Mouse (Mus musculus): Measurements from ENCODE around the gene Pde11a. TPM values are rescaled to one million over a fixed set of nuclear protein-coding genes. Genes with fewer than 3 reads are reported as not detected.

Gene Pde11a
- total RNA-seq, 2 experiments from 2014 or later: 16.3 to 16.4 TPM

DNA sequence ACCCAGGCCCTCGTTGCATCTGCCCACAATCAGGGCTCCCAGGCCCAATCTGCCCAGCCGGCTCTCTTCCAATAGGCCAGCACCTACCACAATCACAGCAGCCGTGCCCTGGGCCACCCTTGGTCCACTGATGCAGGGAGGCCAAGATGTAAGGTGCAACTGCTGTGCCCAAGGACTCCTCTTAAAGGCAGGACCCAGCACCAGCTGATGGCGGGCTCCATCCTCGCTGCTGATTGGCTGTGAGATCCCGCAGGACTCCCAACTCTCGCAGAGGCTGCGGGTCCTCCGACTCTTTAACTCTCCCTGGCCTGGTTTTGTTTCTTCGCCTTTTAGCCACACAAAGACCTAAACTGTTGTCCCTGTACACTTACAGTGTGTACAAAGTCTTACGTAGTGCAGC, 21.7 kb upstream of the Pde11a start, which contains the start of gene Cyct:
Gene Cyct (minus strand): TSS at position 225 of the 400 bp plus-strand sequence.
- no peak for DNase-seq (ENCODE audit: low spot score in 2 of 2)
- no peak within 1 kb of the TSS for H3K27ac ChIP-seq
- H3K4me3 ChIP-seq: no peak within 1 kb of the TSS
- TF ChIP-seq CTCF (conservative IDR thresholded peaks at IDR 0.05): no peak

DNA sequence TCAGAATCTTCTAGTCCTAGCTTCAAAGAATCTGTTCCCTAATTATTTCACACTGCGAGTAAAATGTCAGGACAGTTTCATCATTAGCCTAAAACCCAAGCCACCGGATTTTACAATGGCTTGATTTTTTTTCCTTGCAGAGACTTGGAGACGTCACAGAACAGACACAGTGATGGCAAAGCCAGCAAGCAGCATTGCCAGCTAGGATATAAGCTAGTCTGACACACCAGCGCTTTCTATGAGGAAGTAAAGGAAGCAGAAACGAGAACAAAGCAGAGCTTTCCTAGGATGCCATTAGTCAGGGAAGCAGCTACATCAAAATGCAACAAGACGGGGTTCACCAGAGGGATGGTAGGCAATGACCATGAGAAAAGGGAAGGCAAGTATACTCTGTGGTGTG, 9.3 kb upstream of the Pde11a start:
- H3K27ac ChIP-seq: no peak overlapping the region
- DNase-seq (ENCODE audit: low spot score in 2 of 2): no peak
- no peak overlapping the region for H3K4me3 ChIP-seq
- no peak for TF ChIP-seq CTCF (conservative IDR thresholded peaks at IDR 0.05)

DNA sequence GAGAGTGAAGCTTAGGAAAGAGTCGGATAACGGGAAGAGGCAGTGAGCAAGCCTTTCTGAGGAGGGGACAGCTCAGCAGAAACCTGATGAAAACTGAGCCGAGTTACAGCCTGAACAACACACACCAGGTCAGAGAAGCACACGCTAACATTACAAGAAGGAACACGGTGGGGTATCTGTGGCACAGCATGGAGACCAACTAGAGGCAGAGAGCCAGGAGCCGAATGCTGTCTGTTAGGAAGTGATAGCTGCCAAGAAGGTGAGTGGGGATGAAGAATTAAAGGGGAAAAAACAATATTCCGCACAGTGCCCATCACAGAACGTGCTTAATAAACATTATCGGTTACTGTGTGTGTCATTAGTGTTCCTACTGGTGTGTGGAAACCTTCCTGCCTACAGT, 3.6 kb upstream of the Pde11a start:
- TF ChIP-seq CTCF (conservative IDR thresholded peaks at IDR 0.05): no peak
- no peak for DNase-seq (ENCODE audit: low spot score in 2 of 2)
- no peak overlapping the region for H3K4me3 ChIP-seq
- no peak overlapping the region for H3K27ac ChIP-seq

DNA sequence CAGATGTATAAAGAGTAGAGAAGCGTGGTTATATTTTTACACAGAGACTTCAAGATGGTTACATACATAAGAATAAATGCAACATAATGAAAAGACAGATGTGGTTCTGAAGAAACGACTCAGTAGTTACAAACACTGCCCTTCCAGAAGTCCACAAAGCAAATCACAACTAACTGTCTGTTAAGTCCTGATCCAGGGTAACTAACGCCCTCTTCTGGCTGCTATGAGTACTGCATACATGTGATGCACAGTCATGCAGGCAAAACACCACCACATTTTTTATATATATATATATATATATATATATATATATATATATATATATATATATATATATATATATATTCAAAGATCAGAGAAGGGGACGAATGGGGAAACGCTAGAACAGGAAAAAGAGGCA, 4.0 kb downstream of the Pde11a start:
- peak; percentile 60 for TF ChIP-seq CTCF (conservative IDR thresholded peaks at IDR 0.05)
- Histone ChIP-seq H3K27ac (no peak overlapping the region), H3K4me3 (no peak overlapping the region)
- no peak for DNase-seq (ENCODE audit: low spot score in 2 of 2)

DNA sequence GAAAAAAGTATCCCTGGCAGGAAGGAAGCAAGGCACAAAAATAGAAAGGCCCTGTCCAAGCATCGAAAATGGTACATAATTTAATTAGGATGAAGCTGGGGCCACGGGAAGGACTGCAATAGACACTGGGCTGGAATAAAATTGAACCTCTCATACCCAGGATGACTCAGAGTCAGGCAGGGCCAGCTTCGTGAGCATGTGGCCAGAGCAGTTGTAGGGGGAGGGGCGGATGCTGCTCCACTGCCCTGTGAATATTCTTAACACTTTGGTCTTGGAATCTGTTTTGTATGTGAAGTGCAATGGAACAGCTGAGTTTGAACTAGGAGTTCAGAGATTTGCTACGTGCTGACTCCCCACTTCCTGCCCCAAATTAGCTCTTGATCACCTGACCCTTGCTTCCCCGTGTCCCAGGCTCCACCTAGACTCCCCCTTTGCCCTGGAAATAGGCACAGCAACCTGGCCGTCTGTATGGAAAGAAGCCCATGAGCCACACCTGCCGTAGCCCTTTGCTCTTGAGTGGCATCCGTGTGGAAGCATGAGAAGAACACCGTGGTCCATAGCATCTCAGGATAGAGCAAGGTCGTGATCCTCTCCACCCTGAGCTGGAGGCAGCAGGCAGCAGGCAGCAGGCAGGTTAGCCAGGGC, 6.3 kb downstream of the Pde11a start:
- DNase-seq (ENCODE audit: low spot score in 2 of 2): no peak

DNA sequence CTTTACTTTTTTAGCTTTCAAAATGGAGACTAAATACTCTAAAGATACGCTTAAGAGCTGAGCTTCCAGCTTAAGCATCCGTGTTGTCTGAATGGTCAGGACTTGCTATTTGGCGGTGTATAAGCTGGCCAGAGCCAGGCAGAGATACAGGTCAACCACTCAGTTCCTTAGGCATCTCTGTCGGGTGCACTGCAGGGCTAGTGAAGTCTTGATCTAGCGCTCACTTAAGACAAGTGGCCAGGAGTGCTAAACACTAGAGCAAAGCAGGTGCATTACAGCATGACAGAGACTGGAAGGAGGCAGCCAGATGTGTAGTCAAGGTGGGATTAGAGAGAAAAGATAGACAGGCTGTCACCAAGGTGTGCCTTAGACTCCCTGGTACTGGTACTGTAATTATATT, 8.5 kb downstream of the Pde11a start:
- no peak for TF ChIP-seq CTCF (conservative IDR thresholded peaks at IDR 0.05)
- no peak for DNase-seq (ENCODE audit: low spot score in 2 of 2)

More for the DNA sequence above, 6.3 kb downstream of the Pde11a start:
- no peak overlapping the region for H3K27ac ChIP-seq
- TF ChIP-seq CTCF (conservative IDR thresholded peaks at IDR 0.05): no peak
- H3K4me3 ChIP-seq: no peak overlapping the region

DNA sequence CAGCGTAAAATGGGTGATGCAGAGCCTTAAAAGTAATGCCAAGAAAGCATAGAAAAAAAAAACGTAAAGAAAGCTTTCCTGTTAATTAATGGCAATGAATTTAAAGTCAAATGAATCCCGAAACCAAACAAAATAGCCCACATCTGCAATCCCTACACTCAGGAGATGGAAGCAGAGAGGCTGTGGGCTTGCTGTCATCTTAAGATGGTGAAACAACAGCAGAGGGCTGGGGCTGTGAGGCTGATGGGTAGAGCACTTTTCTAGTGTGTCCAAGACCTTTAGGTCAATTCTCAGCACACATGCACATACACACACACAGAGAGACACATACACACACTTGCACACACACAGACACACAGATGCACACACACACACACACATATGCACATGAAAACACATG, 12.4 kb downstream of the Pde11a start:
- DNase-seq (ENCODE audit: low spot score in 2 of 2): no peak
- Histone ChIP-seq H3K27ac (no peak overlapping the region), H3K4me3 (no peak overlapping the region)

More for the DNA sequence above, 8.5 kb downstream of the Pde11a start:
- Histone ChIP-seq H3K27ac (no peak overlapping the region), H3K4me3 (no peak overlapping the region)

DNA sequence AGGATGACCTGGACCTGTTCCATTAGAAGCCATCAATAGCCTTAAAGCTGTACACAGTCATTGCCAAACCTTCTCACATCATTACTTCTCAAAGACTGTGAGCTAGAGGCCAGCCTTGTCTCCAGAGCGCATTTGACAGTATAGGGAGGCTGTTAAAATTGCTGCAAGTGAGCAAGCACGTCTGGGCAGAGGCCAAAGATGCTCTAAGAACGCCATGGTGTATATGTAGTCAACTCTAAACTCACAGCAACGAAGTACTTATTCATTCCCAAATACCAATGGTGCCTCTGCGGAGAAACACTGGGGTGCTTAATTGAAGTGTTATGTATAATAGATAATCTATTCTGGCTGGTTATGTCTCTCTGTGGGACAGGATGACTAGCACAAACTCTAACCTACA, 14.1 kb downstream of the Pde11a start:
- TF ChIP-seq CTCF (conservative IDR thresholded peaks at IDR 0.05): no peak
- H3K4me3 ChIP-seq: no peak overlapping the region
- no peak for DNase-seq (ENCODE audit: low spot score in 2 of 2)

More for the DNA sequence above, 12.4 kb downstream of the Pde11a start:
- TF ChIP-seq CTCF (conservative IDR thresholded peaks at IDR 0.05): no peak

DNA sequence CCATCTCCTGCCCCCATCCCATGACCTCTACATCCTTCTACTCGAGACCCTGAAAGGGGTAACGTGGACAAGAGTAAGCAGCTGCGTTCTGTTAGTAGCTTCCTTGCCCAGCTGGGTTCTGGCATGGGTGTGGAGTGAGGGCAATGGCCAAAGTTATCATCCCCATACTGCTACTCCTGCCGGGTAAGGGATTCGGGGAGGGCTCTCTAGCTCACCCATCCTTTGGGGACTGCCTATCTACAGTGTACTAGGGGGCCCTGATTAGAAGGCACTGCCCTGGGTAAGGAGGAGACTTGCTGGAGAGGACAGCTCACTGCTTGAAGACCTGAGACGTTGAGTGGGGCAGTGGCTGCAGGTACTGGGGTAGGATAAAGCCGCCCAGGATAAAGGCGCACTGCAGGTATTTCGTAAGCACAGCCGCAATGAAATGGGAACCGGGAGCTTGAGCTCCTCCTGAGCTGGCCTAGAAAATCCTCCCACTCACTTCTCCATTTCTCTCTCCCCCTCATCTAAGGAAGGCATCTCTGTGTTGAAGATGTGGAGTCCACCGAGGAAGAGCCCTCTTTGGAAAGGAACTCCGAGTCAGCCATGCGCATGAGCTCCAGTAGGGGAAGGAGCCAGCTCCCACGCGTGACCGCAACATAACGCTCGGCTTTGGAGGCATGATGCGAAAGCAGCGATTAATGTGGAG, 15.2 kb downstream of the Pde11a start:
- no peak overlapping the region for H3K27ac ChIP-seq
- DNase-seq (ENCODE audit: low spot score in 2 of 2): no peak
- H3K4me3 ChIP-seq: no peak overlapping the region
- no peak for TF ChIP-seq CTCF (conservative IDR thresholded peaks at IDR 0.05)

More for the DNA sequence above, 14.1 kb downstream of the Pde11a start:
- H3K27ac ChIP-seq: no peak overlapping the region

DNA sequence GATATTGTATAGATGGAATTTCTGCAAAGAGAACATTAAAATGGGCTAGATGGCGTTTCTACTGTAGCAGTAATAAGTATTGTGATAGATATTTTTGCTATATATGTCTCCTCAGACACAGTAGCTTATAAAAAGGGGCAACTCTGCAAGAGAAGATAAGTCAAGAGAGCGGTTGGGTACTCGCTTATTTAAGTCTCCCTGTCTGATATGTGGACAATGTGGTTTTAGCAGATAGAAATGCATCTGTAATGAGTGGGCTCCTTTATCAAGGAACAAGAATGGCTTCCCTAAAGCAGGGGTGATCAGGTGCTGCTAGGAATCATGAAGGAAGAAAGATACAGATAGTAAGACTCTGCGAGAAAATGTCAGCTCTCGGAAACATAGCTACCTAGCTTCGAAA, 18.2 kb downstream of the Pde11a start:
- no peak for TF ChIP-seq CTCF (conservative IDR thresholded peaks at IDR 0.05)
- DNase-seq (ENCODE audit: low spot score in 2 of 2): no peak
- H3K4me3 ChIP-seq: no peak overlapping the region
- H3K27ac ChIP-seq: no peak overlapping the region

DNA sequence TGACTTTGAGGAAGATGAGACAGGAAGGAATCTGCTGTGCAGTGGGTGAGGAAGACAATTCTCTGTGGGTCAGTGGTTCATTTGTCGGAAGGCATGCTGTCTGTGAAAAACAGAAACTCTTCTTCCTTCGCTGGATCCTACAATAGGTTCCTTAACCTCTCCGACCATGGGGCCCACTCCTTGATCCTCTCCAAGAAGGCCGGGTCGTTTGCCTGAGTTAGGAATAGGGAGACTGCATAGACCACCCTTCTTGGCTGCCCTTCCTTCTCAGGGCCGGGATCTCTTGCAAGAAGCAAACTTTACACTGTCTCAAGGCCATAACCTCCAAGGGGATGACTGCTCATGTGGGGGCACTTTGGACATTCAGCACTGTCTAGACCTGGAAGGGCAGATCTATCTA, 19.3 kb downstream of the Pde11a start:
- TF ChIP-seq CTCF (conservative IDR thresholded peaks at IDR 0.05): no peak
- no peak overlapping the region for H3K4me3 ChIP-seq
- no peak for DNase-seq (ENCODE audit: low spot score in 2 of 2)
- no peak overlapping the region for H3K27ac ChIP-seq

DNA sequence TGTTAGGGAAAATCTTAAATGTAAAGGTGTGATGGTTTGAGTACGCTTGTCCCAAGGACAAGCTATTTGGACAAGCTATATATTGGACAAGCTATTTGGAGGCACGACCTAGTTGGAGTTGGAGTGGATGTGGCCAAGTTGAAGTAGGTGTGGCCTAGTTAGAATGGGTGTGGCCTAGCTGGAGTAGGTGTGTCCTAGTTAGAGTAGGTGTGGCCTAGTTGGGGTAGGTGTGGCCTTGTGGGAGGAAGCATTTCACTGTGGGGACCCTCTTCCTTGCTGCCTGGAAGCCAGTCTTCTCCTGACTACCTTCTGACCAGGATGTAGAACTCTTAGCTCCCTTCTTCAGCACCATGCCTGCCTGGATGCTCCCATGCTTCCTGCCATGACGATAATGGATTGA, 50.9 kb downstream of the Pde11a start:
- Histone ChIP-seq H3K27ac (no peak overlapping the region), H3K4me3 (no peak overlapping the region)
- no peak for TF ChIP-seq CTCF (conservative IDR thresholded peaks at IDR 0.05)
- no peak for DNase-seq (ENCODE audit: low spot score in 2 of 2)

DNA sequence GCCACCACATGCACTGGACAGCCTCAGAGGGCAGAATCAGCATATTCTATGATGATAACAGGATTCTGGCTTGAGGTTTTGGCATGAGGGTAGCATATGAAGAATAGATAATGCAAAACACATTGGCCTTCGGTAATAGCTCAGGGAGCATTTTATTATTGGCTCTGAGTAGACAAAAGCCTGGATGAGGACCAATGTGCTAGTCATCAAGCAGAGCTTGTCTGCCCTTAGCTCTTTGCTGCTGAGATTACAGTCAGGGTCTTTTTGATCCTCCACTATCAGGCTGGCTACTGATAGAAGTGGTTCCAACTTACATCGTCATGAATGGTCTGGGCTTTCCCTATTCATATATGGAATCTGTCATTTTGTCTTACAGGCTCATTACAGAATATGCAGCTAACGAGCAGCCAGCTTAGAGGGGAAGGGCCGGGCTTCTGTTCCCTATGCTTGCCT, 52.3 kb downstream of the Pde11a start:
- H3K27ac ChIP-seq: peak overlapping the region; percentile 69

DNA sequence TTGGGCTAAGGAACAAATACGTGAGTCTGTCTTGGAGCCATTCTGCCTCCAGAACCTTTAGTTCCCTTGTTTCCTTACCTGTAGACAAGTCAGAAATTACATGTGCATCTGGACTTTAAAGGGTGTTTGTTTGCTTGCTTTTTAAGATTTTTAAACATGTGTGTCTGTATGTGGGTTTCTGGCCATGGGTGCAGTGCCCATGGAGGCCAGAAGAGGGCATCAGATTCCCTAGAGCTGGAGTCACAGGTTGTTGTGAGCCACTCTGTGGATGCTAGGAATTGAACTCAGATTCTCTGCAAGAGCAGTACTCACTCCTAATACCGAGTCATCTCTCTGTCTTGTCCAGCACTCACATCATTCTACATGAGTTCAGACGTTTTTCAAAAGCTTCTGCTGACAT, 53.4 kb downstream of the Pde11a start:
- TF ChIP-seq CTCF (conservative IDR thresholded peaks at IDR 0.05): peak; percentile 63
- no peak overlapping the region for H3K4me3 ChIP-seq
- DNase-seq (ENCODE audit: low spot score in 2 of 2): no peak
- H3K27ac ChIP-seq: no peak overlapping the region

More for the DNA sequence above, 52.3 kb downstream of the Pde11a start:
- TF ChIP-seq CTCF (conservative IDR thresholded peaks at IDR 0.05): no peak
- H3K4me3 ChIP-seq: no peak overlapping the region
- no peak for DNase-seq (ENCODE audit: low spot score in 2 of 2)
